Mouse (Mus musculus) ES-Bruce4 (cell line): ENCODE results near the gene Prkcq.

Source experiments
- CTCF ChIP-seq: IDR thresholded peaks from one replicate; pipeline ENCODE4 v1.8.1; 2011; ENCODE audit warnings: low read depth, low read length
- POLR2A ChIP-seq: IDR thresholded peaks from one replicate; pipeline ENCODE4 v1.8.1; 2011; ENCODE audit warnings: low read length; ENCODE audit not compliant: insufficient read depth

DNA sequence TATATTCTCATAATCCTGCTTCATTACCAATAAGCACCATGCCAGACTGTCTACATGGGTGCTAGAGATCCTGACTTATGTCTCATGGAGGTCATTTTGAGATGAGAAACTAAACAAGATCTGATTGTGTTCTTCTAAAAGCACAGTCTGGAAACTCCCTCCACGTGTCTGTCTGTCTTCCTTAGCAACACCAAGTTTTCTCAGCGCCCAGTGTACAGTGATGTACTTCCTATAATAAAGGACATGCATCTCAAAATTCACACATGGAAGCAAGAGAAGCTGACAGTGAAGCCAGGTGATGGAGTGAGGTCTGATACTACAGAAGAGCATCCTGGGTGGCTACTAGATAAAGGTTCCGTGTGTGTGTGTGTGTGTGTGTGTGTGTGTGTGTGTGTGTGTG is 11.2 kb upstream of the Prkcq start:
- TF ChIP-seq CTCF (no peak), POLR2A (no peak)
